Mouse (Mus musculus) embryo, embryonic 11 days (tissue): ENCODE results near the gene Myo1b.
A peak's percentile ranks its signal among the peaks of the same experiment; 100 is the strongest.

ENCODE experiments used
- DNase-seq: peaks from one replicate; pipeline ENCODE4 v3.0.0-alpha.2; 2015

The Myo1b gene

GRCm38 (mm10) chr1:51778241-51778640 is 137.6 kb downstream of the Myo1b start:
- no peak for DNase-seq

GRCm38 (mm10) chr1:51770504-51770871 is 145.4 kb downstream of the Myo1b start:
- DNase-seq: no peak

- DNase-seq: no peak
Measured at GRCm38 (mm10) chr1:51769815-51770503, 145.9 kb downstream of the Myo1b start.

GRCm38 (mm10) chr1:51766271-51766670 is 149.6 kb downstream of the Myo1b start:
- DNase-seq: no peak

- DNase-seq: no peak
Measured at GRCm38 (mm10) chr1:51765156-51765555, 150.7 kb downstream of the Myo1b start.

GRCm38 (mm10) chr1:51759657-51760056 is 156.2 kb downstream of the Myo1b start:
- no peak for DNase-seq

GRCm38 (mm10) chr1:51758326-51759109 is 157.4 kb downstream of the Myo1b start:
- peak; percentile 16 for DNase-seq

- DNase-seq: no peak
Measured at GRCm38 (mm10) chr1:51753621-51754020, 162.2 kb downstream of the Myo1b start.

GRCm38 (mm10) chr1:51751006-51751405 is 164.9 kb downstream of the Myo1b start:
- DNase-seq: no peak

GRCm38 (mm10) chr1:51748306-51748705 is 167.6 kb downstream of the Myo1b start:
- no peak for DNase-seq

- peak; percentile 44 for DNase-seq
Measured at GRCm38 (mm10) chr1:51747494-51747893, 168.4 kb downstream of the Myo1b start.

GRCm38 (mm10) chr1:51746711-51747240 is 169.1 kb downstream of the Myo1b start:
- DNase-seq: no peak

- no peak for DNase-seq
Measured at GRCm38 (mm10) chr1:51743756-51744425, 172.0 kb downstream of the Myo1b start.

- DNase-seq: no peak
Measured at GRCm38 (mm10) chr1:51742586-51742985, 173.3 kb downstream of the Myo1b start.

GRCm38 (mm10) chr1:51740626-51741231 is 175.1 kb downstream of the Myo1b start:
- no peak for DNase-seq

GRCm38 (mm10) chr1:51739252-51739852 is 176.5 kb downstream of the Myo1b start:
- DNase-seq: no peak

GRCm38 (mm10) chr1:51736822-51737221 is 179.0 kb downstream of the Myo1b start:
- DNase-seq: no peak

GRCm38 (mm10) chr1:51734721-51735120 is 181.2 kb downstream of the Myo1b start:
- DNase-seq: no peak

GRCm38 (mm10) chr1:51729407-51729806 is 186.5 kb downstream of the Myo1b start:
- no peak for DNase-seq

- DNase-seq: no peak
Measured at GRCm38 (mm10) chr1:51728816-51729215, 187.1 kb downstream of the Myo1b start.

- DNase-seq: no peak
Measured at GRCm38 (mm10) chr1:51719897-51720673, 195.8 kb downstream of the Myo1b start.

GRCm38 (mm10) chr1:51710831-51711230 is 205.0 kb downstream of the Myo1b start:
- no peak for DNase-seq
